Mouse (Mus musculus): Measurements from ENCODE around the gene Rbbp8nl.
A peak's percentile ranks its signal among the peaks of the same experiment; 100 is the strongest.

Gene Rbbp8nl

GRCm38 (mm10) chr2:180279321-180279720 is 10.4 kb downstream of the Rbbp8nl start:
- DNase-seq: no peak

- DNase-seq: peak; percentile 13
Observed at GRCm38 (mm10) chr2:180277773-180278320, 11.8 kb downstream of the Rbbp8nl start.

DNA sequence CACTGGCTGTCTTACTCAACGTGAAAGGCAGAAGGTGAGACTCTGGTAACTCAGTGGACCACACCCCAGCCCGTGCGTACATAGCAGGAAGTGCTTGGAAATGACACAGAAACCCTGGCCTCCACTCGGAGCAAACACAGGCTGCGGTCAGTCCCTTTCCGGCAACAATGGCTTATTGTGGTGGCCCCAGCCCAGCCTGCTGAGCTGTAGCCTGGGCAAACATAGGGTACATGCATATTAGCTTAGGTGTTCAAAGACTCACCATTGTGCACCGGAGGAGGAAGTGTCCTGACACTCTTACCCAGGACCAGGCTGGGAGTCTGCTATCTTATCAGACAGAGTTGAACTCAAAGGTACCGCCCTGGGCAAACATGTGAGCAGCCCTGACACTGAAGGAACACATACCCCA is 12.8 kb downstream of the Rbbp8nl start:
- peak; percentile 21 for DNase-seq

DNA sequence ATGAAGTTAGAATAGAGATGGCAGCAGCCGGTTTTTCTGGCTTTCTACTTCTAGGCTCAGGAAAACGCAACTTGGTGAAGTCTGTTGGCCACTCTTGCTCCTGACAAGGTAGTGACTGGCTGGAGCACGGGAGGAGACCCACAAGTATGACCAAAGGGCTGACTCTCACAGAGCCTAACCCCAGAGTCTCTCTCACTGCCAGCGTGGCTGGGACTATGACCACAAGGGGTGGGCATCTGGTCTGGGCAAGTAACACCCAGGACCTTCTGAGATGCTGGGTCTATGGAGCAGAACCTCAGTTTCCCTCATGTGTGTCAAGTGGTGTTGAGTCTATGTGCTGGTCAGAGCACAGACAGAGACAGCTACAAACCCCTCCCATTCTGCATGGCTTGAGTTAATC is 13.3 kb downstream of the Rbbp8nl start:
- DNase-seq: peak; percentile 27

DNA sequence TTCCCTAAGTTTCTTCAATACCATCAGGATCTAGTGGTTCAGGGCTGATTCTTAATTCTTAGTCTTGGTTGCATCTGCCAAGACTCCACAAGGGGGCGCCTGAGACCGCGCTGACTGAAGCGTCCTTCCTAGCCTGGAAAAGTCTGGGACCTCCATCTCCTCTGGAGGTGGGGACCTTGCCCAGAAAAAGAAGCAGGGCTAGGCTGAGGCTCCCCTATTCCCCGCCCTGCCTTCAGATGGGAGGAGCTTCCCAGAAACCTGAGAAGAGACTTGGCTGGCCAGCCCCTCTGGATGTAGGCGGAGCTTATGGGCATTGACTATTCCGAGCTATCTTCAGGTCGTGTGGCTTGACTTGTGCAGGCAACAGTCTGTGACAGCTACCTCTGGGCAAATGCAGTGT is 13.8 kb downstream of the Rbbp8nl start:
- DNase-seq: peak; percentile 68

DNA sequence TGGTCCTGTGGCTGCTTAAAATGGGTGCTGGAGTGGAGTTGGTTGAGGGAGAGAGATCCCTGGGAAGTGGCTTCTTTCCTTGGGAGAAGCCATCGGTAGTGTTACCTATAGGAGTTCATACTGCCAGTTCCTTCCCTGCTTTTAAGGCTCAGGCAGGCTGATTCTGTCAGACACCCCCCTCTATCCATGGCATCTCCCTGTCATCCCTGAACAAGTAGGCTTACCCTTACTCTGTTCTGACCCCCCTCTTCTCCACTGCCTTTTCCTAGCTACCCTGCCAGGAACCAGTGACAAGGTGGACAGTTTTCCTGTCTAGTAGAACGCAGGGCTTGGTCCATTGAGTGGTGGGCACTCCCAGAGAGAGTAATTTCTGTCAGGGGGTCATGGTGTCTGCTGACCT is 15.2 kb downstream of the Rbbp8nl start:
- peak; percentile 38 for DNase-seq

DNA sequence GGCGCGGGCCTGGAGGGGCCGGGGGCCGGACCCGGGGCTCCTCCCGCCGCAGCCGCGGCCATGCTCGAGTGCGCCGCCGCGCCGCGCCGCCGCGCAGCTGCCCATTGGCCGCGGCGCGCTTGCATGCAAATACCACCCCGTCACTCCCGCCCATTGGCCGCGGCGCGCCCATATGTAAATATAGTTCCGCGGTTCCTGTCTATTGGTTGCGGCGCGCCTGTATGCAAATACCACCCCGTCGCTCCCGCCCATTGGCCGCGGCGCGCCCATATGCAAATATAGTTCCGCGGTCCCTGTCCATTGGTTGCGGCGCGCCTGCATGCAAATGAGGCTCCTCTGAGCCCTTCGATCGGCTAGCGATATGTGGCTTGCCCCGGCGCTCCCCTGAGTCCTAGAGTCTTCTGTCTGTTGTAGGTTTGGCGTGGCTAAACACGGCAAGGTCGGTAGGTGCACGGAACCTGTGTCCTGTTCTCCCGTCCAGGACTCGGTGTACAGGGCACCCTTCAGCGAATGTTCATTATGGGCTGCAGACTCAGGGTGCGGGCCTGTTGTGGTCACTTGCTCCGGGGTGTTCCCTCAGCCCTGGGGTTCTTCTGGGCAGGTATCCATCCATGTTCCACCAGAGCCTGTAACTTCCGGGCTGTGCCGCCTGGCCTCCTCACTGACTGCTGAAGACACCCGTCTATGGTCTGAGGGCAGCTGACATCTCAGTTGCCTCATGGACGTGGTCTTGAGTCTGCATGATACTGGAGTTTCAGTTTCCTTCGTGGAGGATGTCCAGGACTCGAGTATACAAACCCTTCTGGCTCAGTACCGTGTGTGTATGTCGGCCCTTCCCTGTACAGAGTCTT is 16.1 kb downstream of the Rbbp8nl start, which contains the start of gene Cables2:
TSS of gene Cables2 (minus strand) at position 103 of the 851 bp plus-strand sequence.
- DNase-seq: peak; percentile 94

- peak; percentile 77 for DNase-seq
Observed at GRCm38 (mm10) chr2:180272884-180273321, 16.8 kb downstream of the Rbbp8nl start.

DNA sequence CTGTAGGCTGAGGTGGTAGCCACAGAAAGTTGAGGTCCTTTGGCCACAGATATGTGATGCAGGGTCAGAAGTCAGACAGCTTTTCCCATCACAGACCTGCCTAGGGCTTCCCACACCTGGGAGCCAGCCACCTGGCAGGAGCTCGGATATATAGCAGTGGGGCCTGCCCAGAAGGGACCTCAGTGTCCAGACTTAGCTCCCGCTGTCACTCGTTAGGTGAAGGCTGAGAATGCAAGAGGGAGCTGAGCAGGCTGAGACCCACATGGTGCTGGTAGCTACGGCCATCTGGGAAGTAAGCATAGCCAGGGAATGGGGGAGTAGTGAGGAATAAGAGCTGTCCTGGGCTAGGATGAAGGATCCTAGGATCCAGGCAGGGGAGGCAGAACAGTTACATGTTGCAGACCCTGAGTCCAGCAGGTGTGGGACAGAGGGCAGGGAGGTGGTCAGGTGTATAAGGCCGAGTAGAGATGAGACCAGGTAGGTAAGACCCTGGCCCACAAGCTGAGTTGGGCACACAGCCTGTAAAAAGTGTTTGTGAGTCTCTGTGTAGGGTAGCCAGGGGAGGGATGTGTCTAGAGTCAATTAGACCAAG is 17.8 kb downstream of the Rbbp8nl start:
- DNase-seq: peak; percentile 62

DNA sequence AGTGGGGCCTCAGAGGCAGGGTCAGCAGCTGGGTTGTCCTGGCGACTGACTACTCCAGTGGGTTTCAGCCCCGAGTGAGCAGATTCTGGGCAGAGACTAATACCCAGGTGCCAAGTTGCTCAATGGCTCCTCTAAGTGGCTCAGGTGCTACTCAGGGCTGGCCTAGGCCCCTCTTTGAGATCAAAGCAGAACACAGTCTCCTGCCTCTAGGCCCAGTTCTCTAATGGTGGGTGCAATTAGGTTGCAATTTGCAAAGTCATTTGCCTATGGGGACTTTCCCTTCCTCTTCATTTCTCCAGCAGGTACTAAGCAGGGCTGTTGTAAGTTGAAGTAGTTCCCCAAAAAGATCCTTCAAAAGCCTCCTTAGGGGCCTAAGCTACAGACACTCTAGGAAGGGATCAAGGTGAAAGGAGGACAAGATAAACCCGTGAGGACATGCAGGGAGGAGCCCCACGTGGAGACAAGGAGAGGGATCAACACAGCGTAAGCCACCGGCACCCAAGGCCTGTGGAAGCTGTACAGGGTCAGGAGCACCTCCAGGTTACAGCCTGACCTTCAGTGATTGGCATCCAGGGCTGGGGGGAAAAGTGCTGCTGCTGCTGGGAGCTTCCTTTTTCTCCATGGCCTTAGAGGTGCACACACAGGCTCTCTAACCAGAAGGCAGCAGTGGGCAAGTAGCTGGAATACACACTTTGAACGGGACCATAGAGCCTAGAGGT is 19.0 kb downstream of the Rbbp8nl start:
- DNase-seq: peak; percentile 21

DNA sequence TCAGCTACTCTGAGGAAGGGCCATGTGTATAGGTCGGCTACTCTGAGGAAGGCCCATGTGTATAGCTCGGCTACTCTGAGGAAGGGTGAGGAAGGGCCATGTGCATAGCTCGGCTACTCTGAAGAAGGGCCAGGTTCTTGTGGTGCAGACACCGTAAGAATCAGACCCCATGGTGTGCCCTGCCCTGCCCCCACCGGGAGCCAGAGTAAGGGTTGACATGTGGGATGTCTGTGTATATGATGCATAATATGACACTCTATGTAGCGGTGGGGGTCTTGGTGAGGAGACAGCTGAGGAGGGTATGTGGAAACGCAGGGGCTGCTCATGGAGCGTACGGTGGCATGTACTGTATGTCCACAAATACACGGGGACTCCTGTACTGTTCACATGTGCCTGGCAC is 20.4 kb downstream of the Rbbp8nl start:
- DNase-seq: peak; percentile 27

DNA sequence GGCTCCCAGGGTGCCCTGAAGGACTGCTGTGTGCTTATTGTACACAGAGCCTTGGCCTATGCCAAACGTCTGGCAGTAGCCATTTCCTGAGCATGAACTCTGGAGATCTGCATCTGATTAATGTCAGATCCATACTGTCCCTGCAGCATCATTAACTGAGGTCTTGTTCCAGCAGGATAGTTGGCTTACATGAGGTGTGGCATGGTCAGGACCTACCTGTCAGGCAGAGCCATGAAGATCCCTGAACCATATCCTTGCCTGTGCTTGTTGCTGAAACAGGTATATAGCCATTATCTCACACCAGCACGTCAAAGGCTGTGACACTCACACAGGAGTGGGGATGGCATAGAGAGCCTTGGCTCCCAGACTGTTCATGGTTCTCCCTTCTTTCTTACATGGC is 21.7 kb downstream of the Rbbp8nl start:
- DNase-seq: no peak

GRCm38 (mm10) chr2:180262891-180263290 is 26.8 kb downstream of the Rbbp8nl start:
- peak; percentile 15 for DNase-seq

GRCm38 (mm10) chr2:180262441-180262840 is 27.2 kb downstream of the Rbbp8nl start:
- DNase-seq: peak; percentile 15

- peak; percentile 18 for DNase-seq
Observed at GRCm38 (mm10) chr2:180261901-180262300, 27.8 kb downstream of the Rbbp8nl start.

GRCm38 (mm10) chr2:180260610-180261480 is 28.8 kb downstream of the Rbbp8nl start:
- peak; percentile 22 for DNase-seq

DNA sequence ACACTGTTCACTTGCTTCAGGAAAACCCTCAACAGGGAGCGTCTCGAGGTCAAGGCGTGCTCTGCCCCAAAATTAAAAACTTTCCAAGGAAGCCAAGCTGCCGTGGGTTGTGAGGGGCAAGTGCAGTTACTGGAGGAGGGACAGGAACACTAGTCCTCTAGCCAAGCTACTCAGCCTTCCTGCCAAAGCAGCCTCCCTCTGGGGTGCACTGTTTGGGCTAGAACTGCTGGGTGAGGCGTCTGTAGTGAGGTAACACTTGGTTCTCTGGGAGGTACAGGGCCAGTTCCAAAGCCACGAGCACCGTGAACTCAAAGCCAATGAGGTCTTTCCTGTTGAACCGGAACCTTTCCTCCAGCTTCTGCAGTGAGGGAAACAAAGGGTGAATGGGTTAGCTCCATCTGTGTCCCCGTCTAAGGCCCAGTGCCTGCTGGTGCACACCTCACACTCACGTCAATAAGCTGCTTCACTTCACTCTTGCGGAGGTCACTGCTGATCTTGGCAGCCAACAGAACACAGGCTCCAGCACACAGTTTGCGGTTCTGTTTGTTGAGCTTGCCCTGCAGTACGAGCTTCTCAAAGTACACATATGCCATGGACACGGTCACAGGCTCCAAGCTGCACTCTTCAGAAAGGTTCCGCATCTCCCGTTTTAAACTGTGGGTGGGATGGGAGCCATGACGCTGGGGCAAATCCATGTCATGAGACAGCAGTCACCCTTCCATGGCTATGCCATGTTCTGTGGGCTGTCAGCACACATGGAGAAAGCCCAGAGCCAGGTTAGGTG is 29.7 kb downstream of the Rbbp8nl start:
- peak; percentile 16 for DNase-seq

DNA sequence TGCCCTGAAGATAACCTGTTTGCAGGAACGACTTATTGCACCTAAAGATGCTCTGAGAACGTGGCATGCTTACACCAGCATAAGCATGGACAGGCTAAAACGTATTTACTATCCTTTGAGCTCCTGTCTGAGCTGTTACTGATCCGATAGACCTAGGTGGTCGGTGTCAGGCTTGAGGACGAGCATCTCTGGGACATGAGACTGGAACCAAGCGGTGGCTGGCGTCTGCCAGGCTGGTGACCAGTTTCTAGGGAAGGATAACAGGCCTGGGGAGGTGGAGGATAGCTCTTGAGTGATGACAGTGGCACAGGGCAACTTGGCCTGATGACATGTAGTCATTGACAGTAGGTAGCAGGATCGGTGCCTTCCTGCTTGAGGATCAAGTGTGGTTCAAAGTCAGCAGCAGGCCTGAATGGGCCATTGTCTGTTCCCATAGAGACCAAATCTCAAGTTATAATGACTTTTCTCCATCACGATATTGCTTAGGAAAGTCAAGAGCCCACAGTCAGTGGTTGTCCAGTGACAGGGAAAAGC is 30.7 kb downstream of the Rbbp8nl start:
- DNase-seq: peak; percentile 30

DNA sequence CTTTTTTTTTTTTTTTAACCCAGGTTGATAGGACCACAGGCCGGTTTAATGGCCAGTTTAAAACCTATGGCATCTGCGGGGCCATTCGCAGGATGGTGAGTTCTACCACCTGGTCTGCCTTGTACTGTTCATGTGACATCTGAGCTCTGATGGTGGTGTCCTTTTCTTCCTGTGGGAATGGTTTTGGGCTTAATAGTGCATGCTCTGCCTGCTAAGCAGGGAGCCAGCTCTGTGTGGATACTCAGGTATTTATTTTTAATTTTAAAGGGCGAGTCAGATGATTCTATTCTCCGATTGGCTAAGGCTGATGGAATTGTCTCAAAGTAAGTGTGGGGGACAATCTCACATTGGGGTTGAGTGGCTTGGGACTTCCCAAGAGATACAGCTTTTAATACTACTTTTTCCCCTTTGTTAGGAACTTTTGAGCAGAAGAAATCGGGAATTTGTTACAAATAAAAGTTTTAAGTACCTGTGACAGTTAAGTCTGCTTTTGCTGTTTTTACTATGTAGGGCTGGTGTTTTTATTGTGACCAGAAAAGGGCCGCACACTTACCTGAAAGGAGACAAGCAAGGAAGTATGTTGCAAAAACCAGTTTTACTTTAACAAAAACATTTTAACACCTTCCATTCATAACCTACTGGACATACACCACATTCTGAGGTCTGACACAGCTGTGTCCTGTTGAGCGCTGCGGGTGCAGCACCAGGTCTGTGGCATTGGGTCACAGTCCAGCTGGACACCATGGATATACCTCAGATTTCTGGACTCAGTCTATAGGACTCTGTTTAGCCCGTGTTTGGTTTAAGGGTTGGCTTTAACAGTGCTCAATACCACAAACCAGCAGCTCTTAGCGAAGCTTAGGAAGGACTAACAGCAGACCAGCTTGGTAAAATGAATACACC is 31.5 kb downstream of the Rbbp8nl start:
- DNase-seq: peak; percentile 16

DNA sequence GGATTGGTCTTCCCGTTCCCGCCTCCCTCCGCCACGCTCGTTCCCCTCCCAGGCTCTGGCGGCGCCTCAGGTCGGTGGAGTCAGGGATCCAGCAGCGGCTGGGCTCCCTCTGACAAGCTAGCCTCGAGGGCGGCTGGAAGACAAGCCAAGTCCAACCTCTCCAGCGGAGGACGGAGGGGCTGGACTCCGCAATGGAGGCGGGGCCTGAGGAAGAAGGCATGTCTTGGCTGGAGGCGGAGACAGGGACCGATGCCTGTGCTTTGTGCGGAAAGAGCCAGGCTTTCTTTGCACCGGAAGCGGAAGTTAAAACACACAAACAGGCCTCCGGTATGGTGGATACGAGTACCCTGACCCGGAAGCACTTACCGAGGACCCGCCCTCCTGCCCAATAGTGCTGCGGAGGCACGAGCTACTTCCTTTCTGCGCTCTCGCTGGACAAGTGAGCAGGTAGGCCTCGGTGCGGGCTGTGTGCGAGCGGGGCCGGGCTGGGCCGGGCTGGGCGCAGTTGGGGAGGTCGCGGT is 32.6 kb downstream of the Rbbp8nl start, which contains the start of gene Rps21:
TSS of gene Rps21 (plus strand) at position 377 of the 521 bp plus-strand sequence.
- DNase-seq: peak; percentile 99
